Mouse (Mus musculus) midbrain, embryonic 11.5 days (tissue): Measurements from ENCODE around the gene Mesp2. TPM values are rescaled to one million over a fixed set of nuclear protein-coding genes. Genes with fewer than 3 reads are reported as not detected.

ENCODE experiments used
- ATAC-seq: fragments of 200-750 bp; cut with Nextera tagmentation; 2 replicates; pipeline ENCODE4 v1.8.0; 2017; ENCODE audit warnings: moderate TSS enrichment, moderate library complexity; ENCODE audit not compliant: low FRiP score
- DNase-seq: peaks from one replicate; pipeline ENCODE4 v3.0.0; 2015; ENCODE audit warnings: low spot score; ENCODE audit errors: missing footprints
- H3K27ac ChIP-seq: fragments of 300-500 bp; sonication (generic); 2 replicates; pipeline ENCODE4 v1.5.1; 2014; ENCODE audit warnings: low read depth, low read length
- H3K27me3 ChIP-seq: fragments of 300-500 bp; sonication (generic); 2 replicates; pipeline ENCODE4 v1.6.1; 2014; ENCODE audit warnings: mild to moderate bottlenecking, low read length, moderate library complexity, mixed read lengths; ENCODE audit not compliant: control insufficient read depth, insufficient read depth
- H3K36me3 ChIP-seq: fragments of 300-500 bp; sonication (generic); 2 replicates; pipeline ENCODE4 v1.6.1; 2014; ENCODE audit warnings: mild to moderate bottlenecking, low read length, moderate library complexity, mixed read lengths; ENCODE audit not compliant: control insufficient read depth, insufficient read depth
- H3K4me1 ChIP-seq: fragments of 300-500 bp; sonication (generic); 2 replicates; pipeline ENCODE4 v1.6.1; 2014; ENCODE audit warnings: low read length; ENCODE audit not compliant: control insufficient read depth, insufficient read depth
- H3K4me2 ChIP-seq: fragments of 300-500 bp; sonication (generic); 2 replicates; pipeline ENCODE4 v1.6.1; 2014; ENCODE audit warnings: mild to moderate bottlenecking, moderate library complexity
- H3K4me3 ChIP-seq: fragments of 300-500 bp; sonication (generic); 2 replicates; pipeline ENCODE4 v1.5.1; 2014; ENCODE audit warnings: low read depth, low read length
- H3K9ac ChIP-seq: fragments of 300-500 bp; sonication (generic); 2 replicates; pipeline ENCODE4 v1.6.1; 2014; ENCODE audit warnings: low read length
- H3K9me3 ChIP-seq: fragments of 300-500 bp; sonication (generic); 2 replicates; pipeline ENCODE4 v1.6.1; 2016; ENCODE audit warnings: low read length; ENCODE audit not compliant: control insufficient read depth
- WGBS: fragments of 180-500 bp; shearing (Covaris S2); extraction: QIAGEN DNeasy Blood & Tissue Kit; methylation state at CpG from one replicate; pipeline ENCODE4 v1.1.7; 2014; 5-methylcytosine and 5-hydroxymethylcytosine counted together
- polyA plus RNA-seq: library from polyadenylated mRNA; unstranded; fragments of >200 nt; fragmentation: Nextera tagmentation; extraction: Ambion mirVana; gene quantifications from 2 replicates; pipeline ENCODE4 v1.2.1, GENCODE M21; 2014

Gene Mesp2
- polyA plus RNA-seq, 1 experiment from 2014 or later = 0.40 TPM

GRCm38 (mm10) chr7:79846342-79846741, 35.8 kb downstream of the Mesp2 start:
- no peak overlapping the region for H3K9ac ChIP-seq
- H3K4me2 ChIP-seq = no peak overlapping the region
- ATAC-seq (no peak), DNase-seq (no peak)
- H3K9me3 ChIP-seq = no peaks in the 10 kb centered on the region
- 0 out of 2 replicates have a peak, but pooled peaks cover 4% of the 10 kb centered on the region for H3K27me3 ChIP-seq
- 75% methylated on average over 2 of the region's 2 CpGs for WGBS
- no peak overlapping the region for H3K27ac ChIP-seq
- no peak overlapping the region for H3K4me3 ChIP-seq
- peaks cover 7% of the 10 kb centered on the region for H3K4me1 ChIP-seq
- H3K36me3 ChIP-seq = no peaks in the 10 kb centered on the region

- peak overlapping the region; percentile 34 for H3K4me3 ChIP-seq
- no peaks in the 10 kb centered on the region for H3K9me3 ChIP-seq
- peak; percentile 92 for DNase-seq
- H3K4me1 ChIP-seq = peaks cover 7% of the 10 kb centered on the region
- H3K4me2 ChIP-seq = peak overlapping the region; percentile 61
- H3K27me3 ChIP-seq = 0 out of 2 replicates have a peak, but pooled peaks cover 4% of the 10 kb centered on the region
- peak; percentile 75 for ATAC-seq
- H3K36me3 ChIP-seq = no peaks in the 10 kb centered on the region
- 10% methylated on average over 50 of the region's 53 CpGs for WGBS
- H3K27ac ChIP-seq = no peak overlapping the region
- H3K9ac ChIP-seq = peak overlapping the region; percentile 47
Observed at GRCm38 (mm10) chr7:79847456-79848451, 37.2 kb downstream of the Mesp2 start.

DNA sequence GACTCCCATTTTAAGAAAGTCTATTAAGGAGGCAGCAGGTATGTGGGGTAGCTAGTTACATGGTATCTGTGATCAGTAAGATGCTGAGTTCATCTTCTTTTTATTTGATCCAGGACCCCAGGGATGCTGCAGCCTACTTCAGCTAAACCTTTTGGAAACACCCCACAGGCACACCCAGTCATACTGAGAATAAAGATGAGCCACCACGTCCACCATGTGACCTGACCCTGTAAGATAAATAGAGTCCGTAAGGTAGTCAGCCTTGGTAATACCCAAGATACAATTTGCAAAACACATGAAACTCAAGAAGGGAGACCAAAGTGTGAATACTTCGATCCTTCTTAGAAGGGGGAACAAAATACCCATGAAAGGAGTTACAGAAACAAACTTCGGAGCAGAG, 45.8 kb downstream of the Mesp2 start:
- no peaks in the 10 kb centered on the region for H3K27me3 ChIP-seq
- no peak overlapping the region for H3K27ac ChIP-seq
- no peak overlapping the region for H3K4me2 ChIP-seq
- H3K9me3 ChIP-seq = no peaks in the 10 kb centered on the region
- H3K4me1 ChIP-seq = no peaks in the 10 kb centered on the region
- H3K36me3 ChIP-seq = no peaks in the 10 kb centered on the region
- DNase-seq (no peak), ATAC-seq (no peak)
- no peak overlapping the region for H3K9ac ChIP-seq
- no peak overlapping the region for H3K4me3 ChIP-seq
- WGBS = 83% methylated on average over 4 of the region's 4 CpGs

GRCm38 (mm10) chr7:79858202-79858934, 47.8 kb downstream of the Mesp2 start:
- ATAC-seq = no peak
- DNase-seq = no peak

DNA sequence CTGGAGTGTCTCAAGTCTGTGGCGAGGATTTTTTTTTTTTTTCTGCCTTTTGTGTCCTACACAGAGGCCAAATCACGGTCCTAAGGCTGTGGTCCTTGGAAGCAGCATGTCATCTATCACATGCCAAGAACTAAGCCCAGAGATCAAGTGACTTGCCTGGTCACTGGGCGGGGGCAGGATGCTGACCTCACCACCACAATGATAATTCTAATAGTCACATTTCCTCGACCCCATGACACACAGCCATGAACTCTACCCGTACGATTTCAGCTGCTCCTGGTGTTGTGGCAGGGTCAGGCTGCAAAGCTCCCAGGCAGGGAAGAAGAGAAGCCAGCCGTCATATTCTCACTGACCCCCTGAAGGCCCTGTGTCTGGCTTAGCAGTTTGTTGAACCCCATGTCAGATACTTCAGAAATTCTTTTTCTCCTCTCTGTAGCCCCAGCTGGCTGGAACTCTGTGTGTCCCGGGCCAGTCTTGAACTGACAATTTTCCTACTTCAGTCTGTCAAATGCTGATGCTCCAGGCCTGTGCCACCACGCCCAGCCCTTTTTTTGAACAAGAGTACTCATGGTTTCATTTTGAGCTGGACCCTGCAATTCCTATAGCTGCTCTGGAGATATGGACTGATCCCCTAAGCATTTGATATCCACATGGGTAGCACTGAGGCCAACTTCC, 48.6 kb downstream of the Mesp2 start:
- ATAC-seq (no peak), DNase-seq (no peak)
- WGBS = 76% methylated on average over 9 of the region's 9 CpGs

More at GRCm38 (mm10) chr7:79858202-79858934, 47.8 kb downstream of the Mesp2 start:
- no peak overlapping the region for H3K27ac ChIP-seq
- no peak overlapping the region for H3K4me2 ChIP-seq
- no peaks in the 10 kb centered on the region for H3K27me3 ChIP-seq
- no peak overlapping the region for H3K9ac ChIP-seq
- H3K9me3 ChIP-seq = no peaks in the 10 kb centered on the region
- no peaks in the 10 kb centered on the region for H3K36me3 ChIP-seq
- H3K4me3 ChIP-seq = no peak overlapping the region
- WGBS = 76% methylated on average over 11 of the region's 11 CpGs
- no peaks in the 10 kb centered on the region for H3K4me1 ChIP-seq

GRCm38 (mm10) chr7:79860811-79861210, 50.3 kb downstream of the Mesp2 start, which contains the start of gene Anpep:
Gene Anpep, minus strand, starts transcription at chr7:79861059.
- H3K27me3 ChIP-seq = no peaks in the 10 kb centered on the region
- H3K4me2 ChIP-seq = no peak within 1 kb of the TSS
- H3K4me3 ChIP-seq = no peak within 1 kb of the TSS
- H3K9ac ChIP-seq = no peak within 1 kb of the TSS
- no peaks in the 10 kb centered on the region for H3K4me1 ChIP-seq
- no peaks in the 10 kb centered on the region for H3K36me3 ChIP-seq
- H3K27ac ChIP-seq = no peak within 1 kb of the TSS
- H3K9me3 ChIP-seq = no peaks in the 10 kb centered on the region
- DNase-seq = no peak
- no peak for ATAC-seq
- 86% methylated on average over 9 of the region's 9 CpGs for WGBS

More for the DNA sequence above, 48.6 kb downstream of the Mesp2 start:
- Histone ChIP-seq H3K27me3 (no peaks in the 10 kb centered on the region), H3K4me2 (no peak overlapping the region), H3K4me1 (no peaks in the 10 kb centered on the region), H3K36me3 (no peaks in the 10 kb centered on the region), H3K4me3 (no peak overlapping the region), H3K9ac (no peak overlapping the region), H3K27ac (no peak overlapping the region), H3K9me3 (no peaks in the 10 kb centered on the region)

DNA sequence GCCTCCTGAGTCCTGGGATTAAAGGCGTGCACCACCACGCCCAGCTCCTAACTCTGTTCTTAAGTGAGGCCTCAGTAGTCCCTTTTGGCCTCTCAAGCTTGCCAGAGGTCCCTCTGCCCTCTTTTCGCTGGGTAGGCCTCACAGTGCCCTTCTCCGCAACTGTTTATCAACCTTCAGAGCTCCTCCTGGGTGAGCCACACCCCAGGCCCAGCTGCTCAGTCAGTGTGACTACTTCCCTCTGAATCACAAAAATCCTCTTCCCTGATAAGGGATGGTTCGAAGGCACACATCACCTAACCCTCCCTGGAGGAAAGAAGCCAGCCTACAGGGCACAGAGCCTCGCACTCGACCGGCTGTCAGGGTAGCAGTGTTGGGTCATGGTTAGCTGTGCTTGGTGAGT, 51.3 kb downstream of the Mesp2 start:
- no peaks in the 10 kb centered on the region for H3K4me1 ChIP-seq
- no peak overlapping the region for H3K27ac ChIP-seq
- no peak for DNase-seq
- H3K4me3 ChIP-seq = no peak overlapping the region
- no peaks in the 10 kb centered on the region for H3K36me3 ChIP-seq
- no peaks in the 10 kb centered on the region for H3K9me3 ChIP-seq
- 92% methylated on average over 8 of the region's 8 CpGs for WGBS
- no peak overlapping the region for H3K4me2 ChIP-seq
- no peak overlapping the region for H3K9ac ChIP-seq
- no peaks in the 10 kb centered on the region for H3K27me3 ChIP-seq
- ATAC-seq = no peak
